ENCODE assay signal across 7 mouse cellular contexts in the genomic region with DNA sequence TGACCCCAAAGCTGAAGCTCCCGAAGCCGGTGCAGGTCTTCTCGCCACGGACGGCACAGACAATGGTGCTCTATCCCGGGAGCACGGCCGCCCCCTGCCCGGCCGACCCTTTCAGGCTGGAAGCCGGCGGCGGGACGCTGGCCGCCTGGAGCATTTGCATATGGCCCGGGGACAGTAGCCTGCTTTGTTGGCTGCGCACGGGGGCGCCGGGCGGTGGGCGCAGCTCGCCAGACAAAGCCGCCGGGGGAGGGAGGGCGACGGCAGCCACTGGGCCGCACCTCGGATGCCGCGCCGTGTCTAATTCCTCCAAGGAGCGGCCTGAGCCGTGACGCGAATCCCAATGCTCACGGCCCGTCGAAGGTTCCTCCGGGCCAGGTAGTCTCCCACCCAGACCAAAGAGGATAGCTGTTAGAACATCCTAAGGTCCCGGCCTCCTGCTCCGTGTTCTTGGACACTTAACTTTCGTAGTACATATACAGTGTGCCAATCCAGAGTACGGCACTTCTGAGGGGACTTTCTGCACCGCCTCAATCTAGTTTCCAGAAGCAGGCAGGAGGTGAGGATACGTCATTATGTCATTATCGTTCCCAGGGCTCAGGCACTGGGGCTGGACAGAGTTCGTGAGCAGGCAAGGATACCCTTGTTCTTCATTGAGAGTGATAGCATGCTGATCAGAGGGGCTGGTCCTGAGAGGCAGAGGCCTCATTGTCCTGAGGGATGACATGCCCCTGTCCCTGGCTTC. TPM values are rescaled to one million over a fixed set of nuclear protein-coding genes. Genes with fewer than 3 reads are reported as not detected.
A peak's percentile ranks its signal among the peaks of the same experiment; 100 is the strongest.
DNase-seq lines count a peak whose midpoint lies in the region; ATAC-seq lines count a peak whose summit lies in the region.

No protein-coding gene starts in this region.

- peak overlapping the region; percentile 31 for H3K4me2 ChIP-seq in liver, embryonic 12.5 days
- H3K4me2 ChIP-seq in embryonic facial prominence, embryonic 11.5 days (ENCODE audit: low read depth, low read length): peak overlapping the region; percentile 27; the same call in 1 of the 2 replicates
- H3K4me2 ChIP-seq in intestine, embryonic 14.5 days (ENCODE audit: low read length): peak overlapping the region; percentile 30

- H3K9ac ChIP-seq in liver, embryonic 12.5 days: no peak overlapping the region
- H3K9ac ChIP-seq in embryonic facial prominence, embryonic 11.5 days (replicated peaks; ENCODE audit: low read length): peak overlapping the region; percentile 6; the same call in 1 of the 2 replicates
- no peak overlapping the region for H3K9ac ChIP-seq in intestine, embryonic 14.5 days (ENCODE audit: low read length)

- no peak for ATAC-seq in liver, embryonic 12.5 days
- ATAC-seq in embryonic facial prominence, embryonic 11.5 days (replicated peaks; ENCODE audit: insufficient number of reproducible peaks, low FRiP score, low TSS enrichment, low read depth): no peak; the same call in 1 of the 2 replicates
- no peak for ATAC-seq in intestine, embryonic 14.5 days (replicated peaks; ENCODE audit: low FRiP score, low TSS enrichment, low read depth)
- ATAC-seq in inflammation-experienced regulatory T-cells, adult 6 months: no peak

- no peak overlapping the region for H3K27ac ChIP-seq in liver, embryonic 12.5 days
- no peak overlapping the region for H3K27ac ChIP-seq in embryonic facial prominence, embryonic 11.5 days (replicated peaks; ENCODE audit: low read depth, low read length)
- no peak overlapping the region for H3K27ac ChIP-seq in intestine, embryonic 14.5 days (ENCODE audit: low read depth)

- H3K27me3 ChIP-seq in liver, embryonic 12.5 days (replicated peaks): peaks cover 96% of the 10 kb centered on the region
- H3K27me3 ChIP-seq in embryonic facial prominence, embryonic 11.5 days (ENCODE audit: control insufficient read depth, insufficient read depth, low read length): peaks cover 60% of the 10 kb centered on the region
- peaks cover 80% of the 10 kb centered on the region for H3K27me3 ChIP-seq in intestine, embryonic 14.5 days (replicated peaks; ENCODE audit: control insufficient read depth, insufficient read depth, low read length)

- 0 out of 2 replicates have a peak, but pooled peaks cover 3% of the 10 kb centered on the region for H3K4me1 ChIP-seq in liver, embryonic 12.5 days
- no peaks in the 10 kb centered on the region for H3K4me1 ChIP-seq in embryonic facial prominence, embryonic 11.5 days (ENCODE audit: control insufficient read depth, insufficient read depth, low read length)
- H3K4me1 ChIP-seq in intestine, embryonic 14.5 days (replicated peaks; ENCODE audit: control insufficient read depth, insufficient read depth, low read length): no peaks in the 10 kb centered on the region

- H3K36me3 ChIP-seq in liver, embryonic 12.5 days: no peaks in the 10 kb centered on the region
- no peaks in the 10 kb centered on the region for H3K36me3 ChIP-seq in embryonic facial prominence, embryonic 11.5 days (replicated peaks; ENCODE audit: control insufficient read depth, insufficient read depth, low read depth, low read length)
- no peaks in the 10 kb centered on the region for H3K36me3 ChIP-seq in intestine, embryonic 14.5 days (ENCODE audit: control insufficient read depth, insufficient read depth, low read length)

- no peak for DNase-seq in liver
- DNase-seq in embryonic facial prominence, embryonic 11.5 days (ENCODE audit: low spot score): peak; percentile 26
- no peak for DNase-seq in intestine, embryonic 14.5 days (ENCODE audit: low spot score)
- DNase-seq in retina, embryonic 14.5 days (ENCODE audit: low spot score): peak; percentile 41
- no peak for DNase-seq in layer of hippocampus, adult 11-12 months (ENCODE audit: low spot score)

- no peak overlapping the region for H3K4me3 ChIP-seq in liver, embryonic 12.5 days
- peak overlapping the region; percentile 26 for H3K4me3 ChIP-seq in embryonic facial prominence, embryonic 11.5 days (ENCODE audit: low read depth, low read length)
- H3K4me3 ChIP-seq in intestine, embryonic 14.5 days (ENCODE audit: low read depth, low read length): no peak overlapping the region

- H3K9me3 ChIP-seq in liver, embryonic 12.5 days (replicated peaks): no peaks in the 10 kb centered on the region
- H3K9me3 ChIP-seq in embryonic facial prominence, embryonic 11.5 days (replicated peaks; ENCODE audit: control insufficient read depth, low read length): no peaks in the 10 kb centered on the region
- H3K9me3 ChIP-seq in intestine, embryonic 14.5 days (ENCODE audit: control insufficient read depth, low read length): no peaks in the 10 kb centered on the region

- 6% methylated on average over 48 of the region's 48 CpGs for WGBS in liver, embryonic 12.5 days (ENCODE audit: insufficient replicate concordance)
- 1% methylated on average over 48 of the region's 48 CpGs for WGBS in embryonic facial prominence, embryonic 11.5 days
- WGBS in intestine, embryonic 14.5 days: 3% methylated on average over 48 of the region's 48 CpGs

RNA-seq across cellular contexts. Expression of gene Rhbg, which starts 13.3 kb away (rescaled TPM):
- polyA plus RNA-seq in liver, embryonic 12.5 days (2016; fragmentation: Nextera tagmentation; extraction: Ambion mirVana): 14.5 and 16.0 TPM in 2 replicates
- polyA plus RNA-seq in embryonic facial prominence, embryonic 11.5 days (2014; fragmentation: Nextera tagmentation; extraction: Ambion mirVana): 0.25 and 0.26 TPM in 2 replicates
- polyA plus RNA-seq in intestine, embryonic 14.5 days (2014; fragmentation: Nextera tagmentation; extraction: Ambion mirVana): 0.26 TPM in 1 of 2 replicates, not detected in the other
- polyA plus RNA-seq in inflammation-experienced regulatory T-cells, adult 6 months (2017; shearing (Covaris generic)): not detected

RNA-seq across cellular contexts. Expression of gene Gm38392, which starts 45.8 kb away (rescaled TPM):
- polyA plus RNA-seq in liver, embryonic 12.5 days (2016; fragmentation: Nextera tagmentation; extraction: Ambion mirVana): 0.20 TPM in 1 of 2 replicates, not detected in the other
- 0.36 TPM in 1 of 2 replicates, not detected in the other for polyA plus RNA-seq in embryonic facial prominence, embryonic 11.5 days (2014; fragmentation: Nextera tagmentation; extraction: Ambion mirVana)
- polyA plus RNA-seq in intestine, embryonic 14.5 days (2014; fragmentation: Nextera tagmentation; extraction: Ambion mirVana): 0.28 and 0.89 TPM in 2 replicates
- not detected for polyA plus RNA-seq in inflammation-experienced regulatory T-cells, adult 6 months (2017; shearing (Covaris generic))

RNA-seq across cellular contexts. Expression of gene Tsacc, which starts 55.6 kb away (rescaled TPM):
- 9.8 and 10.4 TPM in 2 replicates for polyA plus RNA-seq in liver, embryonic 12.5 days (2016; fragmentation: Nextera tagmentation; extraction: Ambion mirVana)
- polyA plus RNA-seq in embryonic facial prominence, embryonic 11.5 days (2014; fragmentation: Nextera tagmentation; extraction: Ambion mirVana): 9.8 and 13.1 TPM in 2 replicates
- 13.3 TPM in 2 replicates for polyA plus RNA-seq in intestine, embryonic 14.5 days (2014; fragmentation: Nextera tagmentation; extraction: Ambion mirVana)
- polyA plus RNA-seq in inflammation-experienced regulatory T-cells, adult 6 months (2017; shearing (Covaris generic)): 1 to 10 TPM; 2.3 to 6.2 (median 3.6) TPM

RNA-seq across cellular contexts. Expression of gene Cct3, which starts 55.7 kb away (rescaled TPM):
- polyA plus RNA-seq in liver, embryonic 12.5 days (2016; fragmentation: Nextera tagmentation; extraction: Ambion mirVana): 448 and 488 TPM in 2 replicates
- polyA plus RNA-seq in embryonic facial prominence, embryonic 11.5 days (2014; fragmentation: Nextera tagmentation; extraction: Ambion mirVana): 784 and 788 TPM in 2 replicates
- polyA plus RNA-seq in intestine, embryonic 14.5 days (2014; fragmentation: Nextera tagmentation; extraction: Ambion mirVana): 566 and 608 TPM in 2 replicates
- 100 to 1,000 TPM; 157 to 218 (median 188) TPM for polyA plus RNA-seq in inflammation-experienced regulatory T-cells, adult 6 months (2017; shearing (Covaris generic))

Comparison
In these comparisons a context has a peak if more than half of its experiments do, and no peak if none do; other contexts are left out.
1. DNase-seq: peak in embryonic facial prominence, embryonic 11.5 days (single experiment) and retina, embryonic 14.5 days (single experiment); none in liver (single experiment), intestine, embryonic 14.5 days (single experiment) and layer of hippocampus, adult 11-12 months (single experiment).
2. RNA of gene Rhbg, which starts 13.3 kb away (polyA plus RNA-seq): 14.5 to 16.0 TPM in liver, embryonic 12.5 days; 0.26 TPM in intestine, embryonic 14.5 days, 0.25 to 0.26 TPM in embryonic facial prominence, embryonic 11.5 days and not detected in inflammation-experienced regulatory T-cells, adult 6 months; every median in the first group is over 10 times any median in the second.
3. Peak in every context shown above with its lines, with median percentiles within 50 percentile points of each other: H3K4me2 ChIP-seq.